In the genomic region with DNA sequence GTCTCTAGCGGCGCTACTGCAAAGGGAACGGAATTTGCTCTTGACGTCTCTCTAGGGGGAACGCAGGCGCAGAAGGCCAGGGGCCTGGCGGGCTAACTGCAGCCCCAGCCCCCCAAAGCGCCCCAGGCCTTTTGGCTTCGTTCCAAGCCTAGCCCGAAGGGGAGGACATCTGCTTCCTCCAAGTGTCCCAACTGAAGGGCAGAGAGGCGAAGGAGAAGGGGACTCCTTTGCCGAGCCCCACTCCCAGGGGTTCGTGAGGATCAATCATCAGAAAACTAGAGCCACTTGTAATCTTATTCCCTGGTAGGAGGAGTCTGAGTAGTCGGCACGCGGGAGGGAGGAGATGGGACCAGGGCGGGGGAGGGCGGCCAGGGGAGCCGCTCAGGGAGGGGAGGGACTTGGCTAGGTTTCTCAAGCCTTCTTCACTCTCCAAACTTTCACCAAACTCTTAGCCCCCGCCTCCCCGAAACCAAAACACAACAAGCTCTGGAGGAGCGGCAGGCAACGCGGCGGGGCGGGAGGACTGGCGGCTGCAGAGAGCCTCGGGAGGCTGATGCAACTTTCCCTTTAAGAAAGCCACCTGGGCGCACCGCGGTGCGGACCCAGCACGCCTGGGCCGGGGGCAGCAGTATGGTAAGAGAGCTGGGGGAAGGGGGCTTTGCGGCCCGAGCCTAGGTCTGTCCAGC, we compare ENCODE assay signal across 7 mouse cellular contexts. TPM values are rescaled to one million over a fixed set of nuclear protein-coding genes. Genes with fewer than 3 reads are reported as not detected.
DNase-seq lines count a peak whose midpoint lies in the region; ATAC-seq lines count a peak whose summit lies in the region.

No protein-coding gene starts in this region.

- WGBS in hindbrain, embryonic 13.5 days, result 0% methylated on average over 36 of the region's 36 CpGs

- ATAC-seq in hindbrain, embryonic 13.5 days (ENCODE audit: low FRiP score), result peak; percentile 38
- peak; percentile 44 for ATAC-seq in megakaryocyte progenitor cell, adult 5-6 weeks (replicated peaks; ENCODE audit: poor library complexity)

- H3K9me3 ChIP-seq in hindbrain, embryonic 13.5 days, result no peaks in the 10 kb centered on the region

- intact Hi-C loops in left cerebral cortex, postnatal 25 days (cut with DNase I), result loop anchor here (2.0 kb wide), 1 partner anchor 28 kb away; no protein-coding TSS in a partner anchor

- no peaks in the 10 kb centered on the region for H3K36me3 ChIP-seq in hindbrain, embryonic 13.5 days

- peak overlapping the region; percentile 88 for H3K4me2 ChIP-seq in hindbrain, embryonic 13.5 days

- DNase-seq in adipocyte (ENCODE audit: low spot score), result peak; percentile 68
- DNase-seq in cerebellum, postnatal 36 days, result peak; percentile 43 to 50
- peak; percentile 35 to 36 for DNase-seq in frontal cortex, postnatal 25 days (ENCODE audit: low spot score in 2 of 2)
- DNase-seq in left cerebral cortex, postnatal 25 days (ENCODE audit: low spot score in 2 of 2), result peak; percentile 57 to 59
- peak; percentile 66 for DNase-seq in right cerebral cortex, postnatal 4 days

- peaks cover 26% of the 10 kb centered on the region for H3K27me3 ChIP-seq in hindbrain, embryonic 13.5 days

- peak overlapping the region; percentile 91 for H3K27ac ChIP-seq in hindbrain, embryonic 13.5 days

- peak overlapping the region; percentile 58 for H3K4me3 ChIP-seq in hindbrain, embryonic 13.5 days

- peak overlapping the region; percentile 86 for H3K9ac ChIP-seq in hindbrain, embryonic 13.5 days

- H3K4me1 ChIP-seq in hindbrain, embryonic 13.5 days (replicated peaks), result peaks cover 18% of the 10 kb centered on the region

RNA-seq across cellular contexts. Expression of gene Slc6a9, which starts 0.7 kb away (rescaled TPM):
- 22.8 and 27.7 TPM in 2 replicates for polyA plus RNA-seq in hindbrain, embryonic 13.5 days (2015; fragmentation: Nextera tagmentation; extraction: Ambion mirVana)
- 10 to 100 TPM; 31.7 to 40.9 TPM for total RNA-seq in left cerebral cortex, postnatal 25 days (2021)
- total RNA-seq in megakaryocyte progenitor cell, adult 5-6 weeks (2015), result 0.05 TPM in 1 of 2 replicates, not detected in the other
- 0.21 and 2.6 TPM in 2 replicates for total RNA-seq in megakaryocyte progenitor cell, adult 5-6 weeks (2017)

RNA-seq across cellular contexts. Expression of gene Ccdc24, which starts 37.4 kb away (rescaled TPM):
- polyA plus RNA-seq in hindbrain, embryonic 13.5 days (2015; fragmentation: Nextera tagmentation; extraction: Ambion mirVana), result 1.6 and 2.8 TPM in 2 replicates
- 1 to 10 TPM; 1.3 to 1.4 TPM for total RNA-seq in left cerebral cortex, postnatal 25 days (2021)
- not detected in 2 replicates for total RNA-seq in megakaryocyte progenitor cell, adult 5-6 weeks (2015)
- not detected in 2 replicates for total RNA-seq in megakaryocyte progenitor cell, adult 5-6 weeks (2017)

RNA-seq across cellular contexts. Expression of gene B4galt2, which starts 48.3 kb away (rescaled TPM):
- 45.2 and 45.4 TPM in 2 replicates for polyA plus RNA-seq in hindbrain, embryonic 13.5 days (2015; fragmentation: Nextera tagmentation; extraction: Ambion mirVana)
- 100 to 1,000 TPM; 107 to 116 TPM for total RNA-seq in left cerebral cortex, postnatal 25 days (2021)
- 0.54 TPM in 2 replicates for total RNA-seq in megakaryocyte progenitor cell, adult 5-6 weeks (2015)
- total RNA-seq in megakaryocyte progenitor cell, adult 5-6 weeks (2017), result not detected in 2 replicates

RNA-seq across cellular contexts. Expression of gene Atp6v0b, which starts 52.1 kb away (rescaled TPM):
- 485 and 492 TPM in 2 replicates for polyA plus RNA-seq in hindbrain, embryonic 13.5 days (2015; fragmentation: Nextera tagmentation; extraction: Ambion mirVana)
- 100 to 1,000 TPM; 460 to 484 TPM for total RNA-seq in left cerebral cortex, postnatal 25 days (2021)
- total RNA-seq in megakaryocyte progenitor cell, adult 5-6 weeks (2015), result 308 and 311 TPM in 2 replicates
- 105 and 150 TPM in 2 replicates for total RNA-seq in megakaryocyte progenitor cell, adult 5-6 weeks (2017)

RNA-seq across cellular contexts. Expression of gene Dph2, which starts 56.8 kb away (rescaled TPM):
- polyA plus RNA-seq in hindbrain, embryonic 13.5 days (2015; fragmentation: Nextera tagmentation; extraction: Ambion mirVana), result 24.0 and 24.8 TPM in 2 replicates
- 10 to 100 TPM in 1 of 2 experiments, 1 to 10 TPM in 1; 9.6 to 10.5 TPM for total RNA-seq in left cerebral cortex, postnatal 25 days (2021)
- 9.5 and 13.0 TPM in 2 replicates for total RNA-seq in megakaryocyte progenitor cell, adult 5-6 weeks (2015)
- 8.3 and 10.3 TPM in 2 replicates for total RNA-seq in megakaryocyte progenitor cell, adult 5-6 weeks (2017)

Comparison
In these comparisons a context has a peak if more than half of its experiments do, and no peak if none do; other contexts are left out.
1. Peak in every context shown above with its lines: DNase-seq, ATAC-seq, H3K4me3 ChIP-seq and H3K27ac ChIP-seq.
2. RNA of gene Slc6a9, which starts 0.7 kb away (total RNA-seq): 31.7 to 40.9 TPM in left cerebral cortex, postnatal 25 days; 0.05 to 2.6 TPM in megakaryocyte progenitor cell, adult 5-6 weeks; every median in the first group is over 4 times any median in the second.
3. RNA of gene B4galt2, which starts 48.3 kb away (total RNA-seq): 107 to 116 TPM in left cerebral cortex, postnatal 25 days; 0.54 TPM in megakaryocyte progenitor cell, adult 5-6 weeks; every median in the first group is over 10 times any median in the second.